Mouse (Mus musculus) liver, adult 2 months (tissue): ENCODE results near the gene Slc35e4. TPM values are rescaled to one million over a fixed set of nuclear protein-coding genes. Genes with fewer than 3 reads are reported as not detected.

Experiments used
- DNase-seq: peaks from one replicate; pipeline ENCODE4 v3.0.0-alpha.2; 2011; ENCODE audit warnings: low read depth, low spot score; ENCODE audit errors: extremely low read depth
- H3K27ac ChIP-seq: fragments of 200-500 bp; replicated peaks from 2 replicates; pipeline ENCODE4 v1.5.1; 2012; ENCODE audit warnings: low read depth, mild to moderate bottlenecking, control low read depth, inconsistent platforms, low read length; ENCODE audit not compliant: insufficient read depth
- H3K27me3 ChIP-seq: fragments of 200-500 bp; 2 replicates; pipeline ENCODE4 v1.6.1; 2012; ENCODE audit warnings: mild to moderate bottlenecking, moderate library complexity, low read length, inconsistent platforms; ENCODE audit not compliant: control insufficient read depth, insufficient read depth
- H3K36me3 ChIP-seq: fragments of 200-500 bp; 2 replicates; pipeline ENCODE4 v1.6.1; 2012; ENCODE audit warnings: low read length, inconsistent platforms; ENCODE audit not compliant: control insufficient read depth, insufficient read depth
- H3K4me1 ChIP-seq: fragments of 200-500 bp; 2 replicates; pipeline ENCODE4 v1.6.1; 2011; ENCODE audit warnings: low read length; ENCODE audit not compliant: control insufficient read depth, insufficient read depth
- H3K4me3 ChIP-seq: fragments of 200-500 bp; 2 replicates; pipeline ENCODE4 v1.5.1; 2011; ENCODE audit warnings: low read depth, mild to moderate bottlenecking, control low read depth, low read length, moderate library complexity; ENCODE audit not compliant: insufficient read depth
- H3K79me2 ChIP-seq: fragments of 200-500 bp; 2 replicates; pipeline ENCODE4 v1.6.1; 2012; ENCODE audit warnings: inconsistent platforms, mild to moderate bottlenecking, low read length, moderate library complexity; ENCODE audit not compliant: control insufficient read depth, insufficient read depth
- H3K9ac ChIP-seq: fragments of 200-500 bp; 2 replicates; pipeline ENCODE4 v1.6.1; 2012; ENCODE audit warnings: low read depth, mild to moderate bottlenecking, control low read depth, inconsistent platforms, low read length
- CTCF ChIP-seq: fragments of 200-500 bp; IDR thresholded peaks from 2 replicates; pipeline ENCODE4 v1.5.1; 2011; ENCODE audit warnings: low read depth, low read length, control low read depth
- POLR2A ChIP-seq: fragments of 200-500 bp; IDR thresholded peaks from 2 replicates; pipeline ENCODE4 v1.6.1; 2011; ENCODE audit warnings: low read length, control low read depth; ENCODE audit not compliant: insufficient read depth; ENCODE audit errors: extremely low read depth
- WGBS: fragments of 180-500 bp; shearing (Covaris S2); methylation state at CpG from one replicate; pipeline ENCODE4 v1.1.7; 2018; 5-methylcytosine and 5-hydroxymethylcytosine counted together
- polyA plus RNA-seq: library from polyadenylated mRNA; depleted of rRNA; stranded (reverse); fragments of >200 nt; gene quantifications from 2 replicates; pipeline ENCODE4 v1.2.3, GENCODE M21; 2012
- total RNA-seq: library from RNA; depleted of rRNA; stranded (reverse); fragments of >200 nt; gene quantifications from 2 replicates; pipeline ENCODE4 v1.2.3, GENCODE M21; 2014

Gene Slc35e4
- total and polyA plus RNA-seq, 2 experiments: 0.18 to 0.46 TPM

- 0 out of 2 replicates have a peak, but pooled peaks cover 1% of the 10 kb centered on the region for H3K4me1 ChIP-seq
- TF ChIP-seq POLR2A (no peak), CTCF (no peak)
- 12% methylated on average over 46 of the region's 46 CpGs for WGBS
- no peaks in the 10 kb centered on the region for H3K27me3 ChIP-seq
- no peak within 1 kb of the TSS for H3K27ac ChIP-seq
- no peak within 1 kb of the TSS for H3K9ac ChIP-seq
- H3K79me2 ChIP-seq: no peaks in the 10 kb centered on the region
- DNase-seq: peak; percentile 68
- peak within 1 kb of the TSS; percentile 41 for H3K4me3 ChIP-seq
- no peaks in the 10 kb centered on the region for H3K36me3 ChIP-seq
Observed at GRCm38 (mm10) chr11:3894406-3895281, 19.8 kb downstream of the Slc35e4 start, which contains the start of the genes 4921536K21Rik and Dusp18. Gene 4921536K21Rik, minus strand, starts transcription at chr11:3895098. Gene Dusp18, plus strand, starts transcription at chr11:3895240.

- H3K27me3 ChIP-seq: no peaks in the 10 kb centered on the region
- no peak for DNase-seq
- 0 out of 2 replicates have a peak, but pooled peaks cover 1% of the 10 kb centered on the region for H3K4me1 ChIP-seq
- H3K9ac ChIP-seq: no peak overlapping the region
- H3K36me3 ChIP-seq: no peaks in the 10 kb centered on the region
- 89% methylated on average over 6 of the region's 6 CpGs for WGBS
- H3K4me3 ChIP-seq: no peak overlapping the region
- no peak overlapping the region for H3K27ac ChIP-seq
- no peak for TF ChIP-seq CTCF
- no peak for TF ChIP-seq POLR2A
- H3K79me2 ChIP-seq: no peaks in the 10 kb centered on the region
Observed at GRCm38 (mm10) chr11:3893970-3894369, 20.5 kb downstream of the Slc35e4 start.

- H3K4me1 ChIP-seq: no peaks in the 10 kb centered on the region
- H3K9ac ChIP-seq: no peak overlapping the region
- no peak overlapping the region for H3K27ac ChIP-seq
- no peak overlapping the region for H3K4me3 ChIP-seq
- TF ChIP-seq CTCF (no peak), POLR2A (no peak)
- H3K36me3 ChIP-seq: no peaks in the 10 kb centered on the region
- no peaks in the 10 kb centered on the region; the same call in 1 of the 2 replicates for H3K27me3 ChIP-seq
- DNase-seq: no peak
- H3K79me2 ChIP-seq: no peaks in the 10 kb centered on the region
- 67% methylated on average over 5 of the region's 5 CpGs for WGBS
Observed at GRCm38 (mm10) chr11:3887331-3887730, 27.1 kb downstream of the Slc35e4 start.

- 83% methylated on average over 3 of the region's 3 CpGs for WGBS
- Histone ChIP-seq H3K27ac (no peak overlapping the region), H3K9ac (no peak overlapping the region), H3K36me3 (no peaks in the 10 kb centered on the region), H3K4me1 (no peaks in the 10 kb centered on the region), H3K27me3 (no peaks in the 10 kb centered on the region; the same call in 1 of the 2 replicates), H3K4me3 (no peak overlapping the region), H3K79me2 (no peaks in the 10 kb centered on the region)
- no peak for DNase-seq
- TF ChIP-seq POLR2A (no peak), CTCF (no peak)
Observed at GRCm38 (mm10) chr11:3883711-3884110, 30.8 kb downstream of the Slc35e4 start.

GRCm38 (mm10) chr11:3879836-3880235 is 34.6 kb downstream of the Slc35e4 start:
- Histone ChIP-seq H3K4me1 (no peaks in the 10 kb centered on the region), H3K4me3 (no peak overlapping the region), H3K36me3 (no peaks in the 10 kb centered on the region), H3K27ac (no peak overlapping the region), H3K79me2 (no peaks in the 10 kb centered on the region), H3K27me3 (no peaks in the 10 kb centered on the region), H3K9ac (no peak overlapping the region)
- TF ChIP-seq CTCF: peak; percentile 61; the same call in 1 of the 2 replicates
- TF ChIP-seq POLR2A: no peak
- DNase-seq: peak; percentile 61
- 42% methylated on average over 2 of the region's 2 CpGs for WGBS

- Histone ChIP-seq H3K4me3 (no peak overlapping the region), H3K27me3 (no peaks in the 10 kb centered on the region), H3K36me3 (no peaks in the 10 kb centered on the region), H3K27ac (no peak overlapping the region), H3K9ac (no peak overlapping the region), H3K4me1 (no peaks in the 10 kb centered on the region), H3K79me2 (no peaks in the 10 kb centered on the region)
- TF ChIP-seq POLR2A (no peak), CTCF (no peak)
- WGBS: 62% methylated on average over 7 of the region's 7 CpGs
- DNase-seq: no peak
Observed at GRCm38 (mm10) chr11:3878660-3879059, 35.8 kb downstream of the Slc35e4 start.
